Mouse (Mus musculus): ENCODE measurements around the gene Pax7. TPM values are rescaled to one million over a fixed set of nuclear protein-coding genes. Genes with fewer than 3 reads are reported as not detected.
A peak's percentile ranks its signal among the peaks of the same experiment; 100 is the strongest.

Gene Pax7
- not detected in 3 replicates for total RNA-seq (2017)

DNA sequence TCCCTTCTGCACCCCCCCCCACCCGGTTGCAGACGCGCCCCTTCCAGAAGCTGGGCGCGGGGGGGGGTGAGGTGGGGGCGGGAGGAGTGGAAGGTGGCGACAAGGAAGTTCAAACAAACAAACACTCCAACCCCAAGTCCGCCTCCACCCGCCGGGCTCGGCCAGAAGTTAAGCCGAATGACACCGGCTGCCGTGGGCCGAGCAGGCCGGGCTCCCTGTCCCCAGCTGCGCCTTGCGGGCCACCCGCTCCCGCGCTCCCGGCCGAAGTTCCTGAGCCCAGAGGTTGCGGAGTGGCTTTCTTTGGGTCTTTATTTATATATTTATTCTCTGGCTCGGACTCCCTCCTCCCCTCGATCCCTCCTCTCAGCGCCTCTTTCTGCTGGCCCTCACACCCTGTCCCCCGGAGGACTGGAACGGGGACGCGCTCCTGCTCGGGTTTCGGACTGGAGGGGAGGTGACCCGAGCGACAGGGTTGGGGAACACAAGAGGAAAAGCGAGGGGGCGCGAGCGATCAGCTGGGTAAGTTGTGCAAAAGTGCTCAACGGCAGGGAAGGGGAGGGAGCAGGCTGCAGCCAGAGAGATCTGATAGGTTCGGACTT lies at the start of gene Pax7:
Pax7 (minus strand) TSS at position 493 of the 599 bp plus-strand sequence.
- ATAC-seq (replicated peaks; ENCODE audit: insufficient number of reproducible peaks, low FRiP score, low TSS enrichment, poor library complexity, severe bottlenecking) = no peak

DNA sequence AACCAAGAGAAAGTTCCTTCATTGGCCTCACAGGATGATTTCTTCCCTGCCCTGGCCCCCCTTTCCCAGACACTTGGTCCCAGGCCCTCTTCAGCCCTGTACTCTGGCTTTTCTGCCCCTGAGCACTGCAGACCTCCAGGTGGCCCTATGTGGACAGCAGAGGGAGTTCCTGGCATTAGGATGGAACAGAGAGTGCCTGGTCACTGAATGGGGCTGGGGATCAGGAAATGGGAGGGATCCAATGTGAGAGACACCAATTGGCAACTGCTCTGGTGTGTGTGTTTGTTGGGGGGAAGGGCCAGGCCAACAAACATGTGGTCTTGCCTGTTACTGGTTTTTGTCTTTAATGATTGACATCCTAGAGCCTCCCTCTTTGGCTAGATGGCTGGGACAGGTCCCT lies 48.5 kb upstream of the Pax7 start:
- ATAC-seq (replicated peaks; ENCODE audit: insufficient number of reproducible peaks, low FRiP score, low TSS enrichment, poor library complexity, severe bottlenecking) = no peak

DNA sequence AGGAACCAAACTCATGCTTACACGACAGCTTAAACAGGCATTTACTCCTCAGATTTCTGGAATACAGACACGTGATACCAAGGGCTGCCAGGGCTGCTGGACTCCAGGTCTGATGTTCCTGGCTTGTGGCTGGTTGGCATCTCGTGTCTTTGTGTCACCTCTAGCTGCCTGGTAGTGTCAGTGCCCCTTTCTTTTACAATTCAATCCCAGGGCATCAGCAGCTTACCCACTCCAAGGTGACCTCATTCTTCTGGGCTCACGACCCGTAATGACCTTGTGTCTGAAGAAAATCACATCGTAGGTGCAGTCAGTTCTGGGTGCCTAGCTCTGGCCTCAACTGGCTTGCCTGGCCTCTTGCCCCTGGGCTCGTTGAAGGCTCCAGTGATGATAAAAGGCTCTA lies 46.0 kb upstream of the Pax7 start:
- ATAC-seq (replicated peaks; ENCODE audit: insufficient number of reproducible peaks, low FRiP score, low TSS enrichment, poor library complexity, severe bottlenecking) = no peak

DNA sequence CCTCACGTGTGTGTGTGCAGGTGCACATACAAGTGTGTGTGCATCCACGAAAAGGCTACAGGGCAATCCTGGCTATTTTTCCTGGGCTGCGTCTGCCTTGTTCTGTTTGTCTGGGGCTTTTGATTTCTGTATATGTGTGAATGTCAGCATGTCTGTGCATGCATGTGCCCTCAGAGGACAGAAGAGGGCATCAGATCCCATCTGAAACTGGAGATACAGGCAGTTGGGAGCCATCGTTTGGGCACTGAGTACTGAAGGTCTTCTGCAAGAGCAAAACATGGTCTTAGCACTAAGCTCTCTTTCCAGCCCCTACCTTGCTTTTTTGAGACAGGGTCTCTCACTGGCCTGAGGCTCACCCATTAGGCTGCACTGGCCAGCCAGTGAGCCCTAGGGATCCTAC lies 45.1 kb upstream of the Pax7 start:
- no peak for ATAC-seq (replicated peaks; ENCODE audit: insufficient number of reproducible peaks, low FRiP score, low TSS enrichment, poor library complexity, severe bottlenecking)

DNA sequence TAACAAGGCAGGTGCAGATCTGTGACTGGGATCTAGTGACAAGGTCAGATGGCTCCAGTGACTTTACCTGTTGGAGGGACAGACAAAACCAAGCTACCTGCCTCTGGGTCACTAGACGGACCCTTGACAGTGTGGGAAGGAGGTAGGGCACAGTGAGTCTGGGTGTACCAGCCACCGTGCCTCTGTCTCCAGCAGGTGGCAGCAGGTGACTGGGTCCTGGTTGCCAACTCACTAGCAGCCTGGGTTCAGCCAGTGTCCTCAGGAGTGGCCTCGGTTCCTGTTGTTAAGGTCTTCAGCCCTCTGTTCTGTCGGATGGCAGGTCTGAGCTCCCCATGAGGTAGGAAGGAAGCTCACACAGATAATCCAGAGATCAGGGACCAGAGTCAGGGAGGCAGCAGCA lies 43.9 kb upstream of the Pax7 start:
- ATAC-seq (replicated peaks; ENCODE audit: insufficient number of reproducible peaks, low FRiP score, low TSS enrichment, poor library complexity, severe bottlenecking) = no peak

DNA sequence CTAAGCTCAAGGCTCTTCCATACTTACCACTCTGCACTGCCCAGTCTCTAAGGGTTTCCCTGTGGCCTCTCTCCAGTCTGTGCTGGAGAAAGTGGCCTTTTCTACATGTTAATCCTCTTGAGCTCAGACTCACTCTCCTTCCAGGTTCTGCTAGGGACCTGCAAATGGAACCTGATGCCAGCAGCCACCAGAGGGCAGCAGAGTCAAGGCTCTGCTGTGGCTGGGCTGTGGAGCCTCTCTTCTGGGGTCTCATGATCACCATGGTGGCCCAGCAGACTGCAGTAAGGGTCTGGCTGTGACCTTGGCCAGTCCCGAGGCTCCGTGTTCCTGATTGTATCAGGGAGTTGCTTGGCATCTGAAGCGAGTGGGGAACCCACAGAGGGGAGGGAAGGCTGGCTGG lies 39.3 kb upstream of the Pax7 start:
- ATAC-seq (replicated peaks; ENCODE audit: insufficient number of reproducible peaks, low FRiP score, low TSS enrichment, poor library complexity, severe bottlenecking) = no peak

DNA sequence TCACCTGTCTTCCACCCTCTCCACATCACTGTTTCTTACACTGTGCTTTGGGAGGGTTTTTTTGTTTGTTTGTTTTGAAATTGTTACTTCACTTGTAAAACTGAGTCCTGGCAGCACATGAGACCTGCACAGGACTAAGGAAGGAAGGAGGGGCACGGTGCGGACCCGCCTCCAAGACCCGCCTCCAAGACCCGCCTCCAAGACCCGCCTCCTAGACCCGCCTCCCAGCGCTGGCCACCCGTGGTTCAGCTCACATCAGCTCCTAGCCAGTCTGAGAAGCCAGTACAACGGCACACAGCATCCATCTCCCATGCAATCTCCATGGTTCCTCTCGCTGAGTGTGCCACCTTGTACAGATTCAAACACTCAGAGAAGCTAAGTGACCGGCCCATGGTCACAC lies 38.4 kb upstream of the Pax7 start:
- ATAC-seq (replicated peaks; ENCODE audit: insufficient number of reproducible peaks, low FRiP score, low TSS enrichment, poor library complexity, severe bottlenecking) = no peak

DNA sequence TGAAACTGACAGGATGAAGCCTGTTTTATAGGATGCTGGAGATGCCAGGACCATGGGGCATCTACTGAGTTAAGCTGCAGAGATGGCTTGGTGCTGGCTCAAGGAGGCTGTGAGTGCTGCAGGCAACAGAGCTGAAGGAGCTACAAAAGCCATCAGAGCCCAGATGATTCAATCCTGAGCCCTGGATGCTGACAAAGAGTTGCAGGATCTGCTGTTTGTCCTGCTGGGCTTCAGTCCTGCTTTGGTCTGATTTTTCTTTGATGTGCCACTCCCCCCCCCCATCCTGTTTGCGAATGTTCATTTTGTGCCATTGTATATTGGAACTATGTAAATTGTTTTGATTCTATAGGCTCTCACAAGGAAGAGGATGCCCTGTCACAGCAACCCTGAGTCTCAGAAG lies 29.9 kb upstream of the Pax7 start:
- ATAC-seq (replicated peaks; ENCODE audit: insufficient number of reproducible peaks, low FRiP score, low TSS enrichment, poor library complexity, severe bottlenecking) = no peak

DNA sequence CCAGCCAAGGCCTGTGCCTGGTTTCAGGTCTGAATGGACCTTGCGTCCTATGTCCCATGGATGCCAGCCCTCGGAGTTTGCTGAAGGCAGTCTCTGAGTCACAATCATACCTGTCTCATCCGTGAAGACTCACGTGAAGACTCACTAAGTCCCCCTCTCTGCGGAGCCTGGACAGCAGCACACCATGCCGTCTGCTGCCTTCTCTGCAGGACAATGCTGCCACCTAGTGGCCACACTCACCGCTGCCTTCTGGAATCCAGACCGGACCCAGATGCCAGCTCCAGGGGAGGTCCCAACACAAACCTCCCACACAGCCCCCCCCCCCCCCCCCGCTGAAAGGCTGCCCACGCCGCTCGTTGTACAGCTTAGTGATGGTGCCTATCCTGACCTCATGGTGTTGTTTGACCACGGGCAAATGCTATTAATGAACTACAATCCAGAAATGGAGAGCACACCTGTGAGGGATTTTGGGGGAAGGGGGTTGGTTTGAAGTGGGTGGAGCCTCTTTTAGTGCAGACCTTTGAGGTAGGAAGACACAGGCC lies 25.4 kb upstream of the Pax7 start:
- peak; percentile 83 for ATAC-seq (replicated peaks; ENCODE audit: insufficient number of reproducible peaks, low FRiP score, low TSS enrichment, poor library complexity, severe bottlenecking)

DNA sequence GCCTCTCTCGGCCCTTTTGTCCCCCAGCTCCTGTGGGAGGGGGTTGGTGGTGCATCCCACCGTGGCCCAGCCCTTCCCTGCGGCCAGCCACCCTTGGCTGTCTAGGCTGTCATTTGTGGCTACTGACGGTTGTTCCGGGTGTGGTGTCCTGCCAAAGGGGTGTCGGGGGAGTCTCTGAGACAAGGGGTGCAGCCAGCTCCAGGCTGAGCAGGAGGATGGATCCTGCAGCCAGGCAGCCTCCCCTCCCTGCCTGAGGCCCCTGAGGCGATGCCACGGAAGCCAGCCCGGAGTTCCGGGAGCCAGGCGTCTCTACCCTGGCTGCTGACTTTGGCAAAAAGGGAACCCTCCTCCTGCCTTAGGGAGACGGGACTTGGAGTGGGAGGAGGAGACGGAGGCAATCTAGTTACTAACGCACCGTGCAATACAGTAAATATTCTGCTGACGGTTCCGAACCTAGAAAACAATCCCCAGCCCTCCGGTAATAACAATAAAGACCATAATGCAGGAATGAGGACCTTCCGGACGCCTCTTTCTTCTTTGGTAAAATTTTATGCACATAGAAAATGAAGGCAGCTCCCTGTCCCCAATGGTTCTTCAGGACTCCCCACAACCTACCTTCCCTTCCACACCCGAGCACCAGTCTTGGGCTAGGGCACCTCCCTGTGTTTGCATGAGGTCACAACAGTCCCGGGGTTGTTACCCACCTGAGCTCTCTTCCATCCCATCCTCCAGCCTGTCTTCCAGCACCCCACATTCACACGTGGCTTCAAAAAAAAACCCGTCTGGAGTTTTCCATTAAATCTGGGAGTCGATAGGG lies 19.1 kb upstream of the Pax7 start:
- no peak for ATAC-seq (replicated peaks; ENCODE audit: insufficient number of reproducible peaks, low FRiP score, low TSS enrichment, poor library complexity, severe bottlenecking)

DNA sequence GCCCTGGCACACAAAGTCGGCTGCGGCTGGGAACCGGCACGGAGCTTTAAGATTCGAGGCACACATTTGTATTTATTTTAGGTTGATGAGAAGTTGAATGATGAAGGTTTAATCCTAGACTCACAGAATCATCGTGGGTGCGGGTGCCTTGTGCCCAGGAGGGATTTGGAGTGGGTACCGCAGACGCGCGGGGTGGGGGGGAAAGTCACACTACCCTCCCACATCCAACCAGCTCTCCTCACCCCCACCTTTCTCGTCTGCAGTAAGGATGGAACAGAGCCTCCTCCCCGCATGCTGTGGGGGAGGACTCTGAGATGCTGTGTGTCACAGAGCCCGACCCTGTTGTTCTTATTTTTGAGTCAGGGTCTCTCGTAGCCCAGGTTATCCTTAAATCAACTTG lies 18.1 kb upstream of the Pax7 start:
- ATAC-seq (replicated peaks; ENCODE audit: insufficient number of reproducible peaks, low FRiP score, low TSS enrichment, poor library complexity, severe bottlenecking) = no peak

DNA sequence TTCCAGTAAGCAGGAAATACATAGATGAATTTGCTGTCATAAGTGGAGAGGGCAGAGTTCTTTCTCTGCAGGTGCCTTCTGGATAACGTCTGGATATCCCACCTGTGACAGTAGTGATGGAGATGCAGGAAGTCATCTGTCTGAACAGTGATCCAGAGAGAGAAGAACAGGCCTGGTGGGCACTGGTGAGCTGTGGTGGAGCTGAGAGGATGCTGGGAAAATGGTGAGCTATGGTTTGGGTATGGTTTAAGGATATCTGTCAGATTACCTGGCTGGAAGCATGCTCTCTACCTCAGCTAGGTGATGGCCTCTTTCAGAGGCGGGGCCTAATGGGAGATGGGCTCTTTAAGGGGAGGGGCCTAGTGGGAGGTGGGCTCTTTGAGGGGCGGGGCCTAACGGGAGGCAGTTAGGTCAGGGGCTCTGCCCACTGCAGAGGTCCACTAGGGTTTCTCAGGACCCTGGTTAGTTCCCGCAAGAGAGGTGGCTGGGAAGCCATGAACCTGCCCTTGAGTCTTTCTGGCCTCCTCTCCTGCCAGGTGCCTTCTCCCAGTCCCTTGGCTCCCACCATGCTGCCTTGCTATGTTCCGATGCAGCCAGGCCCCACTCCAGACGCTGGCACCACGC lies 17.3 kb upstream of the Pax7 start:
- ATAC-seq (replicated peaks; ENCODE audit: insufficient number of reproducible peaks, low FRiP score, low TSS enrichment, poor library complexity, severe bottlenecking) = no peak

DNA sequence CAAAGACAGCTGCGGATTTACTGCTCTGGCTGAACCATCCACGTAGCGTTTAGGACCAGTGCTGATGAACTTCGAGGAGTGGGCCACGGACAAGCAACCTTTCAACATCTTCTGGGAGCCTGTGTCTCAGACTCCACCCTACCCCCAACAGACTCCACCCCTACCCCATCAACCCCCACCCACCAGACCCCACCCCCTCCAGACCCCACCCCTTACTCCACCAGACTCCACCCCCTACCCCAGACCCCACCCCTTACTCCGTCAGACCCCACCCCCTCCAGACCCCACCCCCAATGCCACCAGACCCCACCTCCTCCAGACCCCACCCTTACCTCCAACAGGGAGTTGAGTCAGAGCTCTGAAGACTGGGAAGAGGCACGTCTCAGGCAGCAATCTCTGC lies 10.1 kb upstream of the Pax7 start:
- no peak for ATAC-seq (replicated peaks; ENCODE audit: insufficient number of reproducible peaks, low FRiP score, low TSS enrichment, poor library complexity, severe bottlenecking)

DNA sequence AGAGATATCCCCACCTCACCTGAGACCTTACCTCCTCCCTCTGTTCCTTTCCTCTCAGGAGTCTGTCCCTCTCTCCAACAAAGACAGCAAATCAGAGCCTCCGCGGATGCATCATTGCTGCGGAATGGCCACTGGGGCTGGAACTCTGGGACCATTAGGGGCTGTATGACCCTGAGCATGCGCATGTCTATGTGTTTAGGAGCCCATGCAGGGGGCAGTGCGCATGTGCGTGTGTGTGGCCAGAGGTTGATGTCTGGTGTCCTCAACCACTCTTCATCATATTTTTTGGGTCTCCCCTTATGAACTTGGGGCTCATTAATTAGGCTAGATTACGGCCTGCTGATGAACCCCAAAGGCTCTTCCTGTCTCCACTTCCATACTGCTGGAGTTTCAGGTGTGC lies 9.6 kb upstream of the Pax7 start:
- ATAC-seq (replicated peaks; ENCODE audit: insufficient number of reproducible peaks, low FRiP score, low TSS enrichment, poor library complexity, severe bottlenecking) = no peak

DNA sequence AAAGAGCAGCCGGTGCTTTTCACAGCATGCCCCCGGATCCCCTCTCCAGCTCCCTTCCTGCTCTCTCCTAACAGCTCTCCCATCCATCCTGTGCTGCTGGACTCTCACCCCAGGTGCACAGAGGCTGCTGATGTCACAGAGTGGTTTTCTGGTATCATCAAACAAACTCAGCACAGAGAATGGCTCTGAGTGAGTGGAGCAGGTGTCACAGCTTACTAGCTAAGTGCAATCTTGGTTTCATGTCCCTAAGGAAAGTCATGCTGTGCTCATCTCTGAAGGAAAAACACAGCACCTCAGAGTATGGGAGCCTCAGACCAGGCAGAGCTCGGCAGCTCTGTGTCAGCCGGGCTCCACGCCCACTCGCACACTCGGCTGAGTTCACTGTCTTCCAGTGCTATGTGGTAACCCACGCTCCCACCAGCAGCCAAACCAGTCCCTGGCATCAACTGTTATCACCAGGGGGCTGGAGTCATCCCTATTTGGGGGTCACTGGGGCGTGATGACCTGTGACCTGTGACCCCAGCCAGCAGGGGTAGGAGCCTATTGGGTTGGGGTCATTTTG lies 7.7 kb upstream of the Pax7 start:
- ATAC-seq (replicated peaks; ENCODE audit: insufficient number of reproducible peaks, low FRiP score, low TSS enrichment, poor library complexity, severe bottlenecking) = no peak

DNA sequence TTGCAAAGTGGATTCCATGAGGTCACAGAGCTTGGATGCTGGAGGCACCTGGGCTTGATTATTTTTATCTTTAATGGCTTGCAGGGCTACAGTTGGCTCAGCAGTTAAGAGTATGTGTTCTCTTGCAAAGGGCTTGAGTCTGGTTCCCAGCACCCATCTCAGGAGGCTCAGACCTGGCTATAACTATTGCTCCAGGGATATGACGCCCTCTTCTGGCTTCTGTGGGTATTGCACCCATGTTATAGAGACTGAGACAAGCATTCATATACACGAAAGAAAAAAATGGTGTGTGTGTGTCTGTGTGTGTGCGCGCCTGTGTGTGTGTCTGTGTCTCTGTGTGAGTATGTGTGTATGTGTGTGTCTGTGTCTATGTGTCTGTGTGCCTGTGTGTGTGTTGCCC lies 7.1 kb upstream of the Pax7 start:
- ATAC-seq (replicated peaks; ENCODE audit: insufficient number of reproducible peaks, low FRiP score, low TSS enrichment, poor library complexity, severe bottlenecking) = no peak

DNA sequence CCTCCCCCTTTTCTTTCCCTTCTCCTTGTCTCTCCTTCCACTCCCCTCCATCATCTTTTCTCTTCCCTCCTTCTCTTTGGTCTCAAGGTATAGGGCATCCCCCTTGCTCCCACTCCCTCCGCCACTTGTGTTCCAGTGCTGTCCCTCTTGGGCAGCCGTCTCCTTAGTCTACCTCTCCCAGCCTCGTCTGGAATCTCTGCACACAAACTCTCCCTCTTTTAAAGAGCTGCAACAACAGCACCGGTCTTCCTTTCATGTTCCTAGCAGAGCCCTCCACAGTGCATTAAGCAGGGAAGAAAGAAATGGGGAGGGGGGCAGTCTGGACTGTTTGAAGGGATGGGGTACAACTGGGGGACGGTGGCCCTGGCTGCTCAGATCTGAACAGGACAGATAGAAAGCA lies 3.4 kb upstream of the Pax7 start:
- ATAC-seq (replicated peaks; ENCODE audit: insufficient number of reproducible peaks, low FRiP score, low TSS enrichment, poor library complexity, severe bottlenecking) = no peak

DNA sequence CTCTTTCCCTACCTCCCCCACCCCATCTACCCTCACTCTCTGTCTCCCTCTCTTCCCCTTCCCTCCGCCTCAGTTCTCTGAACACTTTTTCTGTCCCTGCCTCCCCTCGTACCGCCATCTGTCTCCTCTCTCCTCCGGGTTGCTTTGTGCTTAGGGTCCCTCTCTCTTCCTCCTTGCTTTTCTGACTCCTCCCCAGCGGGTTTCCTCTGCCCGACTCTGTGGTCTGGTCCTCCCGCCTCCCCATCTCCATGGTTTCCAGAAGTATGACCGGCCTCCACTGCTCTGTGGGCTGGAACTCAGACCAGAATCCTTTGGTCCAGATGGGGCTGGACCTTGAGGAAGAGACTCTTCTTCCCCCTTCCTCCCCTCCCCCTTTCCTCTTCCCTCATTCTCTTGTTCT lies 2.9 kb upstream of the Pax7 start:
- no peak for ATAC-seq (replicated peaks; ENCODE audit: insufficient number of reproducible peaks, low FRiP score, low TSS enrichment, poor library complexity, severe bottlenecking)

DNA sequence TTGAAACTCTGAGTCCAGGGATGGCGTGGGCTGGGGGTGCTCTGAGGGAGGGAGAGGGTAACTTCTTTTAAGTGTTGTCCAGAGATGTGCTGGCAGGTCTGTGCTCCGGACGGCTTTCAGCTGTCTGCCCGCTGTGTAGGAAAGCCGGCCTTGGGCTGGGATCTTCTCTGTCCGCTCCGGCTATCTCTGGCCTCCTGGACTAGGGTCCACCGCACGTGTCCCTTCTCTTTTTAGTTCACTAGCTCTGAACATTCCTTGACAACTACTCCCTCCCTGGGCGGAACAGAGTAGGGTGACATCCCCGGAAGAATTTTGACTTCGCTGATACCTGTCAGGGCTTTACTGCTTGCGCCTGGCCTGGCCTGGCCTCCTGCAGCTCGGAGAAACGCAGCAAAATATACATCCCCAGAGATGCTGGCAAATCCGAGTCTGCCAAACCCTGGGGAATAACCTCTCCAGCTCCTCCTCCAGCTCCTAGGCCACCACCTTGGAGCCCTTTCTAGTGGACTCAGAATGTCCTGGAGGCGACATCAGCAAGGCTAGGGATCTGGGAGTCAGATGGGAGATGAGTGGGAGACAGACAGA lies 581 bp upstream of the Pax7 start:
- no peak for ATAC-seq (replicated peaks; ENCODE audit: insufficient number of reproducible peaks, low FRiP score, low TSS enrichment, poor library complexity, severe bottlenecking)
